Mouse (Mus musculus): ENCODE data around the gene Nt5c1a. TPM values are rescaled to one million over a fixed set of nuclear protein-coding genes. Genes with fewer than 3 reads are reported as not detected.

Nt5c1a gene
- polyA plus RNA-seq, 1 experiment, result 0.09 TPM

- 8% methylated on average over 58 of the region's 58 CpGs for WGBS
- DNase-seq (ENCODE audit: low read depth, low spot score), result no peak
These were observed 38.3 kb downstream of the Nt5c1a start for GRCm38 (mm10) chr4:123239361-123240203.

GRCm38 (mm10) chr4:123246221-123246620, 44.9 kb downstream of the Nt5c1a start:
- DNase-seq (ENCODE audit: low read depth, low spot score), result no peak
- WGBS, result 88% methylated on average over 7 of the region's 7 CpGs

- WGBS, result 88% methylated on average over 5 of the region's 5 CpGs
- DNase-seq (ENCODE audit: low read depth, low spot score), result no peak
These were observed 45.3 kb downstream of the Nt5c1a start for GRCm38 (mm10) chr4:123246651-123247050.

DNA sequence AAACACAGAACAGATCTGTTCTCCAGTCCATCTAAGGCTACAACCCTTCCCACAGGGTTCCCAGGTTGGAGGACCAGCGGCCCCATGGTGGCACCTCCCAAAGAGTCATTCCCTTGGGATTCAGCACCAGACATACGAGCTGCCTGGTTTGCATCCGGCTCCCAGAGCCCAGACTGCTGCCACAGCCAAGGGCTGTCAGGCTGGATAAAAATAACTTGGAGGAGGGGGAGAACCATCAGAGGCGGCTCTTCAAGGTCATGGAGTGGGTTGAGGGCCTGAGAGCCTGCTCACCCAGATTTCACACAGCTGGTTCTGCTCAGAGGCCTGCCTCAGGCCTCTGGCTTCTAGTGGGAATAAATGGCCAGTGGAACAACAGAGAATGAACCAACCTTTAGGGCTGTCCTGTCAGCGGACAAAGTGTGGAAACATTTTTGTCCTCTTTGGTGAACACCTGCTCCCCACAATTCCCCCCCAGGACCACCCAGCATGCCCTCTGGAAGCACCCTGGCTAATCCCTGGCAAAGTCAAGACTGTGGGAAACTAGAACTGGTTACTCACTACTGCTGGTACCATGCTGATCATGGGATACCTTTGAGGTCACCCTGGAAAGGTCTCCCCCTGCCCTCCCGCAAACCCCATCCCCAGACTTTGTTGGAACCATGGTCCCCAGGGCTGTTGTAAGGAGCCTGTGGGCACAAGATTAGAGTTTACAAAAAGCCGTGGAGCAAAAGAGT, 46.0 kb downstream of the Nt5c1a start:
- 74% methylated on average over 7 of the region's 7 CpGs for WGBS
- no peak for DNase-seq (ENCODE audit: low read depth, low spot score)

DNA sequence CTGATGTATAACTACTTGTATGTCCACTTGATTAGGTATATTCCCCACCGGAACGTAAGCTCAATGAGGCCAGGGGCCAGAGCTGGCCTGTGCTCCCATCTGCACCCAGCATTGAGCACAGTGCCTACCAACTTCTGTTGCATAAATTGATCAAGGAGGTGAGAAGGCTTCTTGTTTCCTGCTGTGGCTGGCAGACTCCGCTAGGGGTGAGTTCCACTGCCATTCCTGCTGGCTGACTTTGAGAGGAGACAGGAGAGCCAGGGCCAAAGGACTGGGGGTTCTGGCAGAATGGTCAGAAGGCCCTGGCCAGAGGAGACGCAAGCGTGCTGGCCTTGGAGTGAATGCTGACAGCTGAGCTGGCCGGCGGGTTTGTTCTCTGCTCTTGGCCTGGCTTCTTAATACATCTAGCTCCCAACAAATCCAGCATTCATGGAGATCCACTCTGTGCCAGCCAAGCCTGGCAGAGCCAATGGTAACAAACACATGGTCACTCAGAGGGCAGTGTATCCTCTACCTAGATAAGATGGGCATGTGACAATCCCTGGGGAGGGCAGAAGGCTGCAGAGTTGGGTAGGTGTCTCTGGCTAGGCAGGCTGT, 47.8 kb downstream of the Nt5c1a start:
- no peak for DNase-seq (ENCODE audit: low read depth, low spot score)
- WGBS, result 65% methylated on average over 7 of the region's 7 CpGs

DNA sequence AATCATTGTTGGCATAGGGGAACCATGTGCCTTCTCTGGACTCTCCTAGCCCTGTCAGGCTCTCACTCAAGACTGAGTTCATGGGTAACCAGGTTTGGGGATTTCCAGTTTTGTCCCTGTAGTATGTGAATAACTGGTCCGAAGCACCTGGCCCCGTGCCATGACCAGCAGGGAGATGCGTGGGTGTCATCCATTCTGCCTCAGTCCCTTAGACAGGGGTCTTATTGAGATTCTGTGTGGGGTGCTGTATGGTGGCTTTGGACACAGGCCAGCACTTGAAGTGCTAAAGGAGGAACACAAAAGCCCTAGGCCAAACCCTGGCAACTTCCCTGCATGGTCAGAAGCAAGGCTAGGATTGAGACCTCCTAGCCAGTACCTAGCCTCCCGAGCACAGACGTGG, 50.9 kb downstream of the Nt5c1a start:
- 76% methylated on average over 5 of the region's 5 CpGs for WGBS
- DNase-seq (ENCODE audit: low read depth, low spot score), result no peak

DNA sequence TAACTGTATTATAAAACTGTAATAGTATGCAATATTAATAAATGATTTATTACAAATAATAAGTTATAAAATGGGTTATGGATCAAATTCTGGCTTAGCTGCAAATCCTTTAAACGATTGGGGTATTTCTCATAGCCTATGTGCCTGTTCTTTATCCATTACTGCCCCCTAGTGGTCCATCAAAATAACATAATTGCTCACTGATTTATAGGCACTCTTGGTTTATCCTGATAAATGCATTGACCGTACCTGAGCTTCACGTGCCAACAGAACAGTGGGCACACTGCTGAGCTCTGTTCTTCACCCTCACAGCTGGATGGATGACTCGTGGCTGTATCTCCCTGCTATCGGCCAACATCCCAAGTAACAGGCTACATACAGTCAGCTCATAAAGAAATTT, 53.3 kb downstream of the Nt5c1a start:
- 12% methylated on average over 5 of the region's 5 CpGs for WGBS

GRCm38 (mm10) chr4:123260071-123260746, 58.9 kb downstream of the Nt5c1a start:
- WGBS, result 45% methylated on average over 8 of the region's 8 CpGs
- no peak for DNase-seq (ENCODE audit: low read depth, low spot score)

More for the DNA sequence above, 53.3 kb downstream of the Nt5c1a start:
- DNase-seq (ENCODE audit: low read depth, low spot score), result peak; percentile 42

DNA sequence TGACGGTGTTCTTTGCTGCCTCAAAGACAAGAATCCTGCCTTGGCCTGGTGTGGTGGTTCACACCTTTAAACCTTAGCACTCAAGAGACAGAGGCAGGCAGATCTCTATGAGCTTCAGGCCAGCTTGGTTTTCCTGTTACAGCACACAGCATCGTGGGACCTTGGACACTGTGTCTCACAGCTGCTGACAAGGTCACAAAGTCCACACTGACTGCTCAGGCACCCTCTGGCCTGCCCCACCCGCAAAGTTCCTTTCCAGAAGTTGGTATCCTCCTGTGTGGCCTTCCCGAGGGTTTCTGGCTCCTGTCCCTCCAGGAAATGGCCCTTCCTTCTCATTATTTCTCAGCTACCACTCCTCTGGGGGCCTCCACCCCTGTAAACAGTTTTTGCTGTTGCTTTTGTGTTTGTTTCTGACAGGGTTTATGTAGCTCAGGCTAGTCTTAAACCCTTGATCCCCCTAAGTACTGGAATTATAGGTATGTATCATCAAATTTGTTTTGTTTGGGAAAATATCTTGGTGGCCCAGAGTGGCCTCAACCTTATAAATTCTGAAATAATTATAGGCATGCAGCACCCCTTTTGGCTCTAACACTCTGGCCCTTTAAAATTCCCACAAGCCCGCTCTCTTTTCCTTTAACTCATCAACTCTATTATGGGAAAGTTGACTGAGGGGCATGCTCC, 60.6 kb downstream of the Nt5c1a start, which contains the start of gene Pabpc4:
TSS of gene Pabpc4 (plus strand) at position 631 of the 681 bp plus-strand sequence.
- 45% methylated on average over 5 of the region's 5 CpGs for WGBS
- DNase-seq (ENCODE audit: low read depth, low spot score), result peak; percentile 39

Other genes starting within 250 kb of the Nt5c1a start
- 17.2 and 20.2 TPM in 2 replicates for gene Mfsd2a, start 240.3 kb upstream of the Nt5c1a start, polyA plus RNA-seq (2012; rRNA removed)
- gene Mycl, start 205.9 kb upstream of the Nt5c1a start, polyA plus RNA-seq (2012; rRNA removed), result 9.8 and 11.2 TPM in 2 replicates
- gene Trit1, start 184.9 kb upstream of the Nt5c1a start, polyA plus RNA-seq (2012; rRNA removed), result 3.0 and 3.7 TPM in 2 replicates
- 4.0 and 6.9 TPM in 2 replicates for gene Bmp8b, start 96.3 kb upstream of the Nt5c1a start, polyA plus RNA-seq (2012; rRNA removed)
- gene Oxct2b, start 85.2 kb upstream of the Nt5c1a start, polyA plus RNA-seq (2012; rRNA removed), result 0.15 and 0.66 TPM in 2 replicates
- 18.1 and 19.1 TPM in 2 replicates for gene Ppie, start 61.6 kb upstream of the Nt5c1a start, polyA plus RNA-seq (2012; rRNA removed)
- 0.68 and 0.91 TPM in 2 replicates for gene Hpcal4, start 18.3 kb upstream of the Nt5c1a start, polyA plus RNA-seq (2012; rRNA removed)
- 0.92 and 1.2 TPM in 2 replicates for gene Heyl, start 32.1 kb downstream of the Nt5c1a start, polyA plus RNA-seq (2012; rRNA removed)
- gene Pabpc4, start 60.8 kb downstream of the Nt5c1a start, polyA plus RNA-seq (2012; rRNA removed), result 77.2 and 82.4 TPM in 2 replicates
- gene Oxct2a, start 122.1 kb downstream of the Nt5c1a start, polyA plus RNA-seq (2012; rRNA removed), result 0.21 and 0.75 TPM in 2 replicates
- gene Bmp8a, start 141.7 kb downstream of the Nt5c1a start, polyA plus RNA-seq (2012; rRNA removed), result 4.2 and 12.7 TPM in 2 replicates